Mouse (Mus musculus): Measurements from ENCODE around the gene Cutc.

Cutc gene

GRCm38 (mm10) chr19:43753226-43753835, 535 bp downstream of the Cutc start:
- in situ Hi-C loops (cut with MboI; ENCODE audit: low sequenced_read_pairs), result no loop called here

GRCm38 (mm10) chr19:43754237-43754636, 1.4 kb downstream of the Cutc start:
- in situ Hi-C loops (cut with MboI; ENCODE audit: low sequenced_read_pairs), result no loop called here

- in situ Hi-C loops (cut with MboI; ENCODE audit: low sequenced_read_pairs), result no loop called here
Observed at GRCm38 (mm10) chr19:43754872-43755271, 2.1 kb downstream of the Cutc start.

- in situ Hi-C loops (cut with MboI; ENCODE audit: low sequenced_read_pairs), result no loop called here
Observed at GRCm38 (mm10) chr19:43760504-43760903, 7.7 kb downstream of the Cutc start.

- in situ Hi-C loops (cut with MboI; ENCODE audit: low sequenced_read_pairs), result no loop called here
Observed at GRCm38 (mm10) chr19:43761543-43762256, 8.9 kb downstream of the Cutc start.

GRCm38 (mm10) chr19:43762410-43762809, 9.6 kb downstream of the Cutc start:
- in situ Hi-C loops (cut with MboI; ENCODE audit: low sequenced_read_pairs), result no loop called here

- in situ Hi-C loops (cut with MboI; ENCODE audit: low sequenced_read_pairs), result no loop called here
Observed at GRCm38 (mm10) chr19:43766451-43766850, 13.7 kb downstream of the Cutc start.

GRCm38 (mm10) chr19:43767549-43768322, 14.9 kb downstream of the Cutc start:
- in situ Hi-C loops (cut with MboI; ENCODE audit: low sequenced_read_pairs), result no loop called here

- in situ Hi-C loops (cut with MboI; ENCODE audit: low sequenced_read_pairs), result no loop called here
Observed at GRCm38 (mm10) chr19:43769366-43769960, 16.7 kb downstream of the Cutc start.

GRCm38 (mm10) chr19:43770584-43770983, 17.8 kb downstream of the Cutc start:
- in situ Hi-C loops (cut with MboI; ENCODE audit: low sequenced_read_pairs), result no loop called here

GRCm38 (mm10) chr19:43771499-43771969, 18.7 kb downstream of the Cutc start:
- in situ Hi-C loops (cut with MboI; ENCODE audit: low sequenced_read_pairs), result no loop called here

GRCm38 (mm10) chr19:43772311-43772710, 19.5 kb downstream of the Cutc start:
- in situ Hi-C loops (cut with MboI; ENCODE audit: low sequenced_read_pairs), result no loop called here

GRCm38 (mm10) chr19:43775433-43775832, 22.6 kb downstream of the Cutc start:
- in situ Hi-C loops (cut with MboI; ENCODE audit: low sequenced_read_pairs), result no loop called here

- in situ Hi-C loops (cut with MboI; ENCODE audit: low sequenced_read_pairs), result no loop called here
Observed at GRCm38 (mm10) chr19:43776561-43776960, 23.8 kb downstream of the Cutc start.

GRCm38 (mm10) chr19:43777308-43777707, 24.5 kb downstream of the Cutc start:
- in situ Hi-C loops (cut with MboI; ENCODE audit: low sequenced_read_pairs), result no loop called here

- in situ Hi-C loops (cut with MboI; ENCODE audit: low sequenced_read_pairs), result no loop called here
Observed at GRCm38 (mm10) chr19:43780391-43780790, 27.6 kb downstream of the Cutc start.

GRCm38 (mm10) chr19:43781980-43782379, 29.2 kb downstream of the Cutc start, which contains the start of gene Abcc2:
Gene Abcc2 (plus strand): TSS chr19:43782192.
- in situ Hi-C loops (cut with MboI; ENCODE audit: low sequenced_read_pairs), result no loop called here

GRCm38 (mm10) chr19:43784761-43785160, 32.0 kb downstream of the Cutc start:
- in situ Hi-C loops (cut with MboI; ENCODE audit: low sequenced_read_pairs), result no loop called here

GRCm38 (mm10) chr19:43786249-43787026, 33.6 kb downstream of the Cutc start:
- in situ Hi-C loops (cut with MboI; ENCODE audit: low sequenced_read_pairs), result no loop called here

GRCm38 (mm10) chr19:43789817-43790216, 37.0 kb downstream of the Cutc start:
- in situ Hi-C loops (cut with MboI; ENCODE audit: low sequenced_read_pairs), result no loop called here
